Mouse (Mus musculus): Measurements from ENCODE around the gene Prkar2b. TPM values are rescaled to one million over a fixed set of nuclear protein-coding genes. Genes with fewer than 3 reads are reported as not detected.

Gene Prkar2b
- total and polyA plus RNA-seq, 3 experiments: 2.5 to 6.1 (median 2.9) TPM

DNA sequence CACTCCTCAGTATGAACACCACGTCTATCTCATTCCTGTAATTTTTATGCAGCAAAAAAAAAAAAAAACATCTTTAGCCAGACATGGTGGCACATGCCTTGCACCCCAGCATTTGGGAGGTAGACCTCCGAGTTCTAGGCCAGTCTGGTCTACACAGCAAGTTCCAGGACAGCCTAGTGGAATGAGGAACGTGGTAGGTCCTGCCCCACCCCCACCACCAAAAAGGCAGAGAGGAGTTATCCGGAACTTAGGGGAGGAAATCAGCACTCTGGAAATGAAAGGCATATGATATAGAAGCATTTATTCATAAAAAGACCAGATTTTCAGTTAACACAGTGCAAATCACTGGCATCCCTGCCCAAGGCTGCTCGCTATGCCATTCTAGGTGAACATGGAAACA lies 52.4 kb downstream of the Prkar2b start:
- Histone ChIP-seq H3K9ac (ENCODE audit: insufficient read depth, low read depth) (no peak overlapping the region), H3K27me3 (replicated peaks) (no peaks in the 10 kb centered on the region), H3K36me3 (replicated peaks in 1 of 2; ENCODE audit: control insufficient read depth in 1 of 2, insufficient read depth in 1 of 2, low read length in 1 of 2) (no peaks in the 10 kb centered on the region), H3K4me2 (ENCODE audit: insufficient read depth, low read depth, poor library complexity, severe bottlenecking) (no peak overlapping the region), H3K9me3 (replicated peaks; ENCODE audit: low read length) (no peaks in the 10 kb centered on the region), H3K27ac (ENCODE audit: insufficient read depth, low read depth) (no peak overlapping the region), H3K4me3 (replicated peaks in 1 of 3; ENCODE audit: low read depth in 2 of 3, low read length in 2 of 3, poor library complexity in 1 of 3) (no peak overlapping the region), H3K79me2 (replicated peaks; ENCODE audit: control insufficient read depth, extremely low read depth, insufficient read depth, poor library complexity, severe bottlenecking) (no peaks in the 10 kb centered on the region), H3K4me1 (ENCODE audit: control insufficient read depth in 1 of 2, insufficient read depth in 2 of 2) (no peaks in the 10 kb centered on the region; a peak in 2 of 4 replicates)
- TF ChIP-seq CHD1 (IDR thresholded peaks at IDR 0.05; ENCODE audit: low read depth, low read length): no peak
- TF ChIP-seq ZC3H11A (IDR thresholded peaks at IDR 0.05; ENCODE audit: low read depth, low read length): no peak
- no peak for TF ChIP-seq MAZ (IDR thresholded peaks at IDR 0.05; ENCODE audit: low read depth, low read length)
- TF ChIP-seq NELFE (IDR thresholded peaks at IDR 0.05; ENCODE audit: low read depth, low read length): no peak
- no peak for TF ChIP-seq USF2 (conservative IDR thresholded peaks at IDR 0.05; ENCODE audit: low read depth, low read length)
- no peak for TF ChIP-seq MAFK (IDR thresholded peaks at IDR 0.05; ENCODE audit: insufficient replicate concordance, low read length)
- TF ChIP-seq TCF12 (IDR thresholded peaks at IDR 0.05; ENCODE audit: low read depth, low read length): no peak
- no peak for TF ChIP-seq SIN3A (IDR thresholded peaks at IDR 0.05; ENCODE audit: low read length)
- no peak for TF ChIP-seq RCOR1 (conservative IDR thresholded peaks at IDR 0.05; ENCODE audit: low read depth, low read length)
- TF ChIP-seq JUND (conservative IDR thresholded peaks at IDR 0.05; ENCODE audit: low read depth, low read length): no peak
- no peak for TF ChIP-seq MYC (IDR thresholded peaks at IDR 0.05; ENCODE audit: low read depth, low read length)
- TF ChIP-seq MXI1 (IDR thresholded peaks at IDR 0.05; ENCODE audit: low read depth, low read length): no peak
- no peak for TF ChIP-seq JUN (IDR thresholded peaks at IDR 0.05; ENCODE audit: insufficient read depth, low read depth, low read length)
- TF ChIP-seq ZKSCAN1 (IDR thresholded peaks at IDR 0.05; ENCODE audit: borderline replicate concordance, low read depth, low read length): no peak
- TF ChIP-seq CHD2 (IDR thresholded peaks at IDR 0.05; ENCODE audit: low read length): no peak
- TF ChIP-seq EP300 (IDR thresholded peaks at IDR 0.05; ENCODE audit: low read length): no peak
- no peak for TF ChIP-seq ZNF384 (IDR thresholded peaks at IDR 0.05; ENCODE audit: low read depth, low read length)
- TF ChIP-seq ETS1 (conservative IDR thresholded peaks at IDR 0.05; ENCODE audit: low read depth, low read length): no peak
- TF ChIP-seq HCFC1 (IDR thresholded peaks at IDR 0.05; ENCODE audit: low read depth, low read length): no peak
- DNase-seq (ENCODE audit: extremely low read depth): no peak
- in situ Hi-C loops (cut with MboI; ENCODE audit: low pct_ligation_motif_present, low pct_unique_long_range_greater_than_20kb, low sequenced_read_pairs): no loop called here
- dilution Hi-C loops (cut with MboI; ENCODE audit: extremely low pct_ligation_motif_present, extremely low pct_unique_long_range_greater_than_20kb, low sequenced_read_pairs): no loop called here

DNA sequence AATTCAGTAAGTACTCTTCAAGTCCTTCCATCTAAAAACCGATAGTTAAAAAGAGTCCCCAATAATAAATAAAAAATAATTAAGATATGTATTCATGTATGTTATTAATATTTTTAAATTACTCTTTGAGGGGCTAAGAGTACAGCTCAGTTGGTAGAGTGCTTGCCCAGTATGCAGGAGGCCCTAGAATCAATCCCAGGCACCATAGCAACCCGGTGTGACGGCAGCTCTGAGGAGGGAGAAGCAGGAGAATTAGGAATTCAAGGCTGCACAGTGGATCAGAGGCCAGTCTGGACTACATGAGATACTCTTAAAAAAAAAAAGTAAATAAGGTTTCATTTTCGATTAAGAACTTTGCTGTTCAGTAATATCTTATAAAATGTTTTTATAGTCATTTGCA lies 53.5 kb downstream of the Prkar2b start:
- in situ Hi-C loops (cut with MboI; ENCODE audit: low pct_ligation_motif_present, low pct_unique_long_range_greater_than_20kb, low sequenced_read_pairs): no loop called here
- no peak for DNase-seq (ENCODE audit: extremely low read depth)
- H3K4me1 ChIP-seq (ENCODE audit: control insufficient read depth in 1 of 2, insufficient read depth in 2 of 2): no peaks in the 10 kb centered on the region; a peak in 1 of 4 replicates

More for the DNA sequence above, 53.5 kb downstream of the Prkar2b start:
- H3K27ac ChIP-seq (ENCODE audit: insufficient read depth, low read depth): no peak overlapping the region
- H3K36me3 ChIP-seq (replicated peaks in 1 of 2; ENCODE audit: control insufficient read depth in 1 of 2, insufficient read depth in 1 of 2, low read length in 1 of 2): no peaks in the 10 kb centered on the region
- no peak overlapping the region for H3K9ac ChIP-seq (ENCODE audit: insufficient read depth, low read depth)
- H3K4me2 ChIP-seq (ENCODE audit: insufficient read depth, low read depth, poor library complexity, severe bottlenecking): no peak overlapping the region
- H3K4me3 ChIP-seq (replicated peaks in 1 of 3; ENCODE audit: low read depth in 2 of 3, low read length in 2 of 3, poor library complexity in 1 of 3): no peak overlapping the region
- H3K9me3 ChIP-seq (replicated peaks; ENCODE audit: low read length): no peaks in the 10 kb centered on the region
- H3K79me2 ChIP-seq (replicated peaks; ENCODE audit: control insufficient read depth, extremely low read depth, insufficient read depth, poor library complexity, severe bottlenecking): no peaks in the 10 kb centered on the region
- TF ChIP-seq PAX5 (IDR thresholded peaks at IDR 0.05; ENCODE audit: low read length) (no peak), CHD2 (IDR thresholded peaks at IDR 0.05; ENCODE audit: low read length) (no peak), SMC3 (IDR thresholded peaks at IDR 0.05; ENCODE audit: low read depth, low read length) (no peak), JUND (conservative IDR thresholded peaks at IDR 0.05; ENCODE audit: low read depth, low read length) (no peak), ELF1 (IDR thresholded peaks at IDR 0.05; ENCODE audit: low read depth, low read length) (no peak), USF1 (IDR thresholded peaks at IDR 0.05; ENCODE audit: low read depth, low read length) (no peak), KAT2A (IDR thresholded peaks at IDR 0.05; ENCODE audit: insufficient replicate concordance, low read length) (no peak), IRF4 (IDR thresholded peaks at IDR 0.05; ENCODE audit: low read depth, low read length) (no peak), POLR2A (IDR thresholded peaks at IDR 0.05; ENCODE audit: low read depth, low read length) (no peak), TBP (conservative IDR thresholded peaks at IDR 0.05; ENCODE audit: low read depth, low read length) (no peak), UBTF (IDR thresholded peaks at IDR 0.05; ENCODE audit: low read depth, low read length) (no peak), EP300 (IDR thresholded peaks at IDR 0.05; ENCODE audit: low read length) (no peak), ZC3H11A (IDR thresholded peaks at IDR 0.05; ENCODE audit: low read depth, low read length) (no peak)
- H3K27me3 ChIP-seq (replicated peaks): no peaks in the 10 kb centered on the region
- dilution Hi-C loops (cut with MboI; ENCODE audit: extremely low pct_ligation_motif_present, extremely low pct_unique_long_range_greater_than_20kb, low sequenced_read_pairs): no loop called here
